Mouse (Mus musculus): Measurements from ENCODE around the gene Vmn2r102. TPM values are rescaled to one million over a fixed set of nuclear protein-coding genes. Genes with fewer than 3 reads are reported as not detected.

Vmn2r102 gene
- not detected for polyA plus RNA-seq (2014; fragmentation: Illumina TruSeq; extraction: RNeasy Lipid Tissue Mini Kit (QIAGEN cat#74804); ENCODE audit: low read depth, low replicate concordance)

DNA sequence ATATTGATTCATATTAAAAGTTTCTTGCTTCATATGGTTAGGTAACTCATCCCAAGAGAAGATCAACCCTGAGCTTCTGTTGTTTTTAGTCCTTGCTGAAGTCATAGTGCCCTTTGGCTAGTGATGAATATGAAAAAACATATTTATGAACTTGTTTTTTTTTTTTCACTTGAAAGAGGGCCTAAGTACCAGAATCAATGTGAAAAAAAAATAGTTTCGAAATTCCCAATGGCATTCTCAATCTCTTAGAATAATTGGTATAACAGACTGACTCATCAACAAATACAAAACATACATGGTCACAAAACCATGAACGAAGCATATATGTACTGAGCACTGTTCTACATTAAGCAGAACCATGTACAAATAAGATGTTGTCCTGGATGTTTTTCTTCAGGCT is at the start of gene Vmn2r102:
TSS of gene Vmn2r102 (plus strand) at position 301 of the 400 bp plus-strand sequence.

Other genes with a start within 250 kb of the Vmn2r102 start
- gene Vmn2r100, start 155.6 kb upstream of the Vmn2r102 start, polyA plus RNA-seq (2014; fragmentation: Illumina TruSeq; extraction: RNeasy Lipid Tissue Mini Kit (QIAGEN cat#74804); ENCODE audit: low read depth, low replicate concordance) = not detected
- not detected for gene Vmn2r101, start 83.1 kb upstream of the Vmn2r102 start, polyA plus RNA-seq (2014; fragmentation: Illumina TruSeq; extraction: RNeasy Lipid Tissue Mini Kit (QIAGEN cat#74804); ENCODE audit: low read depth, low replicate concordance)
- gene Vmn2r103, start 113.0 kb downstream of the Vmn2r102 start, polyA plus RNA-seq (2014; fragmentation: Illumina TruSeq; extraction: RNeasy Lipid Tissue Mini Kit (QIAGEN cat#74804); ENCODE audit: low read depth, low replicate concordance) = 0.15 TPM

All from testis, adult 10 weeks (tissue).